Mouse (Mus musculus) retina, postnatal 1 day (tissue): ENCODE measurements around the gene Srek1.
A peak's percentile ranks its signal among the peaks of the same experiment; 100 is the strongest.

ENCODE experiments used
- DNase-seq: peaks from one replicate; pipeline ENCODE4 v3.0.0-alpha.2; 2012

Gene Srek1

GRCm38 (mm10) chr13:103774119-103774757 lies at the start of gene Srek1:
TSS of gene Srek1 (minus strand) at chr13:103774608.
- peak; percentile 97 for DNase-seq

GRCm38 (mm10) chr13:103822270-103822669 lies 47.9 kb upstream of the Srek1 start:
- DNase-seq = no peak

GRCm38 (mm10) chr13:103819377-103819776 lies 45.0 kb upstream of the Srek1 start:
- no peak for DNase-seq

- no peak for DNase-seq
Measured at GRCm38 (mm10) chr13:103817935-103818334, 43.5 kb upstream of the Srek1 start.

GRCm38 (mm10) chr13:103807464-103807863 lies 33.1 kb upstream of the Srek1 start:
- DNase-seq = peak; percentile 7

GRCm38 (mm10) chr13:103806210-103806851 lies 31.9 kb upstream of the Srek1 start:
- peak; percentile 40 for DNase-seq

- DNase-seq = peak; percentile 7
Measured at GRCm38 (mm10) chr13:103803721-103804120, 29.3 kb upstream of the Srek1 start.

GRCm38 (mm10) chr13:103801021-103801420 lies 26.6 kb upstream of the Srek1 start:
- DNase-seq = no peak

GRCm38 (mm10) chr13:103794688-103795543 lies 20.5 kb upstream of the Srek1 start:
- DNase-seq = no peak

GRCm38 (mm10) chr13:103779922-103780585 lies 5.6 kb upstream of the Srek1 start:
- peak; percentile 66 for DNase-seq

GRCm38 (mm10) chr13:103777126-103777525 lies 2.7 kb upstream of the Srek1 start:
- DNase-seq = no peak

- no peak for DNase-seq
Measured at GRCm38 (mm10) chr13:103773407-103774118, 845 bp downstream of the Srek1 start.

- peak; percentile 16 for DNase-seq
Measured at GRCm38 (mm10) chr13:103772917-103773316, 1.5 kb downstream of the Srek1 start.

- no peak for DNase-seq
Measured at GRCm38 (mm10) chr13:103770821-103771220, 3.6 kb downstream of the Srek1 start.

- DNase-seq = no peak
Measured at GRCm38 (mm10) chr13:103767935-103768334, 6.5 kb downstream of the Srek1 start.

- DNase-seq = no peak
Measured at GRCm38 (mm10) chr13:103763640-103764039, 10.8 kb downstream of the Srek1 start.

- DNase-seq = no peak
Measured at GRCm38 (mm10) chr13:103761971-103762370, 12.4 kb downstream of the Srek1 start.

- DNase-seq = peak; percentile 43
Measured at GRCm38 (mm10) chr13:103751421-103751820, 23.0 kb downstream of the Srek1 start.

GRCm38 (mm10) chr13:103745688-103746087 lies 28.7 kb downstream of the Srek1 start:
- no peak for DNase-seq

- no peak for DNase-seq
Measured at GRCm38 (mm10) chr13:103745160-103745559, 29.2 kb downstream of the Srek1 start.

GRCm38 (mm10) chr13:103735330-103736007 lies 38.9 kb downstream of the Srek1 start:
- no peak for DNase-seq

GRCm38 (mm10) chr13:103726872-103727271 lies 47.5 kb downstream of the Srek1 start:
- no peak for DNase-seq
